Mouse (Mus musculus): ENCODE data around the gene Chst8. TPM values are rescaled to one million over a fixed set of nuclear protein-coding genes. Genes with fewer than 3 reads are reported as not detected.

Chst8 gene
- polyA plus RNA-seq, 1 experiment, result 3.0 TPM

- no peak for DNase-seq (ENCODE audit: low read depth, low spot score)
- 75% methylated on average over 3 of the region's 3 CpGs for WGBS
Measured at GRCm38 (mm10) chr7:34805691-34806205, 6.8 kb downstream of the Chst8 start.

GRCm38 (mm10) chr7:34805042-34805441, 7.5 kb downstream of the Chst8 start:
- DNase-seq (ENCODE audit: low read depth, low spot score), result no peak
- WGBS, result 18% methylated on average over 2 of the region's 2 CpGs

GRCm38 (mm10) chr7:34799950-34800511, 12.5 kb downstream of the Chst8 start:
- DNase-seq (ENCODE audit: low read depth, low spot score), result no peak
- 10% methylated on average over 13 of the region's 13 CpGs for WGBS

GRCm38 (mm10) chr7:34799404-34799771, 13.1 kb downstream of the Chst8 start:
- DNase-seq (ENCODE audit: low read depth, low spot score), result no peak
- WGBS, result 4% methylated on average over 3 of the region's 3 CpGs

- 4% methylated on average over 11 of the region's 11 CpGs for WGBS
- no peak for DNase-seq (ENCODE audit: low read depth, low spot score)
Measured at GRCm38 (mm10) chr7:34798441-34799403, 13.8 kb downstream of the Chst8 start.

GRCm38 (mm10) chr7:34798039-34798438, 14.5 kb downstream of the Chst8 start:
- WGBS, result 7% methylated on average over 12 of the region's 12 CpGs
- no peak for DNase-seq (ENCODE audit: low read depth, low spot score)

- no peak for DNase-seq (ENCODE audit: low read depth, low spot score)
- 79% methylated on average over 7 of the region's 7 CpGs for WGBS
Measured at GRCm38 (mm10) chr7:34790459-34790858, 22.1 kb downstream of the Chst8 start.

GRCm38 (mm10) chr7:34787171-34787570, 25.3 kb downstream of the Chst8 start:
- DNase-seq (ENCODE audit: low read depth, low spot score), result no peak

GRCm38 (mm10) chr7:34785052-34785451, 27.5 kb downstream of the Chst8 start:
- no peak for DNase-seq (ENCODE audit: low read depth, low spot score)
- WGBS, result 78% methylated on average over 6 of the region's 6 CpGs

- WGBS, result 46% methylated on average over 9 of the region's 9 CpGs
- no peak for DNase-seq (ENCODE audit: low read depth, low spot score)
Measured at GRCm38 (mm10) chr7:34784469-34784868, 28.0 kb downstream of the Chst8 start.

GRCm38 (mm10) chr7:34781988-34782387, 30.5 kb downstream of the Chst8 start:
- no peak for DNase-seq (ENCODE audit: low read depth, low spot score)

- no peak for DNase-seq (ENCODE audit: low read depth, low spot score)
- WGBS, result 90% methylated on average over 2 of the region's 2 CpGs
Measured at GRCm38 (mm10) chr7:34781217-34781616, 31.3 kb downstream of the Chst8 start.

GRCm38 (mm10) chr7:34778426-34778825, 34.1 kb downstream of the Chst8 start:
- no peak for DNase-seq (ENCODE audit: low read depth, low spot score)
- whole genome bisulfite sequencing, result 65% methylated on average over 9 of the region's 9 CpGs

- WGBS, result 93% methylated on average over 12 of the region's 12 CpGs
- DNase-seq (ENCODE audit: low read depth, low spot score), result no peak
Measured at GRCm38 (mm10) chr7:34775659-34776058, 36.9 kb downstream of the Chst8 start.

- DNase-seq (ENCODE audit: low read depth, low spot score), result no peak
- 65% methylated on average over 4 of the region's 4 CpGs for WGBS
Measured at GRCm38 (mm10) chr7:34774947-34775346, 37.6 kb downstream of the Chst8 start.

- 48% methylated on average over 13 of the region's 13 CpGs for WGBS
Measured at GRCm38 (mm10) chr7:34774020-34774419, 38.5 kb downstream of the Chst8 start.

GRCm38 (mm10) chr7:34773309-34773708, 39.2 kb downstream of the Chst8 start:
- 89% methylated on average over 5 of the region's 5 CpGs for WGBS
- no peak for DNase-seq (ENCODE audit: low read depth, low spot score)

More at GRCm38 (mm10) chr7:34774020-34774419, 38.5 kb downstream of the Chst8 start:
- DNase-seq (ENCODE audit: low read depth, low spot score), result no peak

- WGBS, result 57% methylated on average over 8 of the region's 8 CpGs
Measured at GRCm38 (mm10) chr7:34769531-34769930, 43.0 kb downstream of the Chst8 start.

GRCm38 (mm10) chr7:34764250-34765148, 48.0 kb downstream of the Chst8 start:
- DNase-seq (ENCODE audit: low read depth, low spot score), result no peak
- WGBS, result 63% methylated on average over 18 of the region's 18 CpGs

More at GRCm38 (mm10) chr7:34769531-34769930, 43.0 kb downstream of the Chst8 start:
- no peak for DNase-seq (ENCODE audit: low read depth, low spot score)

- 45% methylated on average over 7 of the region's 7 CpGs for WGBS
- no peak for DNase-seq (ENCODE audit: low read depth, low spot score)
Measured at GRCm38 (mm10) chr7:34759378-34759822, 53.1 kb downstream of the Chst8 start.
